Mouse (Mus musculus) midbrain, embryonic 15.5 days (tissue): ENCODE measurements around the gene Megf11. TPM values are rescaled to one million over a fixed set of nuclear protein-coding genes. Genes with fewer than 3 reads are reported as not detected.
A peak's percentile ranks its signal among the peaks of the same experiment; 100 is the strongest.

Experiments used
- ATAC-seq: fragments of 200-750 bp; cut with Nextera tagmentation; replicated peaks from 2 replicates; pipeline ENCODE4 v1.8.0; 2017; ENCODE audit warnings: moderate TSS enrichment
- H3K27ac ChIP-seq: fragments of 300-500 bp; sonication (generic); 2 replicates; pipeline ENCODE4 v1.5.1; 2015; ENCODE audit warnings: mild to moderate bottlenecking, inconsistent platforms
- H3K27me3 ChIP-seq: fragments of 300-500 bp; sonication (generic); replicated peaks from 2 replicates; pipeline ENCODE4 v1.6.1; 2015; ENCODE audit warnings: inconsistent platforms
- H3K36me3 ChIP-seq: fragments of 300-500 bp; sonication (generic); replicated peaks from 2 replicates; pipeline ENCODE4 v1.6.1; 2015; ENCODE audit warnings: inconsistent platforms
- H3K4me1 ChIP-seq: fragments of 300-500 bp; sonication (generic); 2 replicates; pipeline ENCODE4 v1.6.1; 2015; ENCODE audit warnings: inconsistent platforms
- H3K4me2 ChIP-seq: fragments of 300-500 bp; sonication (generic); 2 replicates; pipeline ENCODE4 v1.6.1; 2015; ENCODE audit warnings: inconsistent platforms, mild to moderate bottlenecking, moderate library complexity
- H3K4me3 ChIP-seq: fragments of 300-500 bp; sonication (generic); 2 replicates; pipeline ENCODE4 v1.5.1; 2015; ENCODE audit warnings: mild to moderate bottlenecking, inconsistent platforms
- H3K9ac ChIP-seq: fragments of 300-500 bp; sonication (generic); 2 replicates; pipeline ENCODE4 v1.6.1; 2015; ENCODE audit warnings: mild to moderate bottlenecking, inconsistent platforms
- H3K9me3 ChIP-seq: fragments of 300-500 bp; sonication (generic); 2 replicates; pipeline ENCODE4 v1.6.1; 2016; ENCODE audit warnings: inconsistent platforms
- WGBS: fragments of 180-500 bp; shearing (Covaris S2); methylation state at CpG from one replicate; pipeline ENCODE4 v1.1.7; 2015; ENCODE audit warnings: mixed read lengths; 5-methylcytosine and 5-hydroxymethylcytosine counted together
- polyA plus RNA-seq: library from polyadenylated mRNA; unstranded; fragments of >200 nt; fragmentation: Nextera tagmentation; extraction: Ambion mirVana; gene quantifications from 2 replicates; pipeline ENCODE4 v1.2.1, GENCODE M21; 2015

The Megf11 gene
- polyA plus RNA-seq, 1 experiment from 2014 or later = 22.4 TPM

GRCm38 (mm10) chr9:64579306-64579705 lies 193.9 kb downstream of the Megf11 start:
- Histone ChIP-seq H3K27ac (no peak overlapping the region), H3K4me2 (no peak overlapping the region)
- WGBS = 76% methylated on average over 1 of the region's 1 CpGs

GRCm38 (mm10) chr9:64586292-64586691 lies 200.9 kb downstream of the Megf11 start:
- Histone ChIP-seq H3K36me3 (no peaks in the 10 kb centered on the region), H3K27ac (no peak overlapping the region), H3K27me3 (no peaks in the 10 kb centered on the region), H3K9ac (no peak overlapping the region), H3K4me3 (no peak overlapping the region), H3K9me3 (no peaks in the 10 kb centered on the region), H3K4me1 (no peaks in the 10 kb centered on the region), H3K4me2 (no peak overlapping the region)
- no peak for ATAC-seq
- 92% methylated on average over 5 of the region's 5 CpGs for WGBS

More at GRCm38 (mm10) chr9:64579306-64579705, 193.9 kb downstream of the Megf11 start:
- no peak overlapping the region for H3K9ac ChIP-seq
- no peaks in the 10 kb centered on the region for H3K27me3 ChIP-seq
- 0 out of 2 replicates have a peak, but pooled peaks cover 9% of the 10 kb centered on the region for H3K4me1 ChIP-seq
- no peaks in the 10 kb centered on the region for H3K36me3 ChIP-seq
- no peak overlapping the region for H3K4me3 ChIP-seq
- no peak for ATAC-seq
- no peaks in the 10 kb centered on the region for H3K9me3 ChIP-seq

- Histone ChIP-seq H3K4me1 (no peaks in the 10 kb centered on the region), H3K36me3 (no peaks in the 10 kb centered on the region), H3K27ac (no peak overlapping the region), H3K4me3 (no peak overlapping the region), H3K4me2 (no peak overlapping the region), H3K27me3 (no peaks in the 10 kb centered on the region), H3K9ac (no peak overlapping the region), H3K9me3 (no peaks in the 10 kb centered on the region)
- WGBS = 90% methylated on average over 7 of the region's 7 CpGs
- no peak for ATAC-seq
These were observed 202.6 kb downstream of the Megf11 start for GRCm38 (mm10) chr9:64587991-64588390.

- Histone ChIP-seq H3K9ac (no peak overlapping the region), H3K4me3 (no peak overlapping the region), H3K27ac (no peak overlapping the region), H3K27me3 (no peaks in the 10 kb centered on the region), H3K4me1 (peaks cover 10% of the 10 kb centered on the region; the same call in 1 of the 2 replicates), H3K4me2 (no peak overlapping the region), H3K9me3 (no peaks in the 10 kb centered on the region), H3K36me3 (no peaks in the 10 kb centered on the region)
- 46% methylated on average over 5 of the region's 5 CpGs for WGBS
- no peak for ATAC-seq
These were observed 205.2 kb downstream of the Megf11 start for GRCm38 (mm10) chr9:64590634-64591041.

- WGBS = 81% methylated on average over 1 of the region's 1 CpGs
- Histone ChIP-seq H3K36me3 (no peaks in the 10 kb centered on the region), H3K27me3 (no peaks in the 10 kb centered on the region), H3K9me3 (no peaks in the 10 kb centered on the region), H3K4me3 (no peak overlapping the region), H3K9ac (no peak overlapping the region), H3K4me1 (peaks cover 10% of the 10 kb centered on the region; the same call in 1 of the 2 replicates), H3K4me2 (no peak overlapping the region), H3K27ac (no peak overlapping the region)
- no peak for ATAC-seq
These were observed 206.0 kb downstream of the Megf11 start for GRCm38 (mm10) chr9:64591436-64591835.

- Histone ChIP-seq H3K4me3 (no peak overlapping the region), H3K27ac (no peak overlapping the region), H3K9ac (no peak overlapping the region), H3K27me3 (no peaks in the 10 kb centered on the region), H3K4me2 (no peak overlapping the region), H3K4me1 (peaks cover 10% of the 10 kb centered on the region; the same call in 1 of the 2 replicates), H3K36me3 (no peaks in the 10 kb centered on the region), H3K9me3 (no peaks in the 10 kb centered on the region)
- ATAC-seq = no peak
- WGBS = 64% methylated on average over 8 of the region's 8 CpGs
These were observed 209.0 kb downstream of the Megf11 start for GRCm38 (mm10) chr9:64594442-64594841.

- Histone ChIP-seq H3K27ac (no peak overlapping the region), H3K9me3 (no peaks in the 10 kb centered on the region), H3K36me3 (no peaks in the 10 kb centered on the region), H3K9ac (no peak overlapping the region), H3K4me2 (no peak overlapping the region), H3K27me3 (no peaks in the 10 kb centered on the region), H3K4me3 (no peak overlapping the region), H3K4me1 (peaks cover 6% of the 10 kb centered on the region; the same call in 1 of the 2 replicates)
- 95% methylated on average over 7 of the region's 7 CpGs for WGBS
- ATAC-seq = no peak
These were observed 213.0 kb downstream of the Megf11 start for GRCm38 (mm10) chr9:64598427-64598826.

- 88% methylated on average over 2 of the region's 2 CpGs for WGBS
- Histone ChIP-seq H3K36me3 (no peaks in the 10 kb centered on the region), H3K27ac (no peak overlapping the region), H3K9ac (no peak overlapping the region), H3K9me3 (no peaks in the 10 kb centered on the region), H3K27me3 (no peaks in the 10 kb centered on the region), H3K4me2 (no peak overlapping the region), H3K4me3 (no peak overlapping the region), H3K4me1 (peaks cover 21% of the 10 kb centered on the region)
- ATAC-seq = no peak
These were observed 215.3 kb downstream of the Megf11 start for GRCm38 (mm10) chr9:64600731-64601130.

- no peaks in the 10 kb centered on the region for H3K9me3 ChIP-seq
- H3K9ac ChIP-seq = no peak overlapping the region
- ATAC-seq = no peak
- H3K27me3 ChIP-seq = no peaks in the 10 kb centered on the region
- H3K4me1 ChIP-seq = peaks cover 38% of the 10 kb centered on the region
- H3K36me3 ChIP-seq = no peaks in the 10 kb centered on the region
- 85% methylated on average over 1 of the region's 1 CpGs for WGBS
- no peak overlapping the region for H3K4me3 ChIP-seq
- H3K4me2 ChIP-seq = no peak overlapping the region
- no peak overlapping the region for H3K27ac ChIP-seq
These were observed 217.5 kb downstream of the Megf11 start for GRCm38 (mm10) chr9:64602895-64603294.

GRCm38 (mm10) chr9:64604217-64604711 lies 218.8 kb downstream of the Megf11 start:
- Histone ChIP-seq H3K9ac (no peak overlapping the region), H3K4me1 (peaks cover 39% of the 10 kb centered on the region), H3K36me3 (no peaks in the 10 kb centered on the region), H3K27me3 (no peaks in the 10 kb centered on the region), H3K9me3 (no peaks in the 10 kb centered on the region), H3K4me2 (no peak overlapping the region), H3K4me3 (no peak overlapping the region), H3K27ac (peak overlapping the region; percentile 73; the same call in 1 of the 2 replicates)
- peak; percentile 41; the same call in 1 of the 2 replicates for ATAC-seq
- 26% methylated on average over 7 of the region's 7 CpGs for WGBS

GRCm38 (mm10) chr9:64605077-64605714 lies 219.8 kb downstream of the Megf11 start:
- WGBS = 36% methylated on average over 14 of the region's 14 CpGs
- Histone ChIP-seq H3K4me3 (no peak overlapping the region), H3K9me3 (no peaks in the 10 kb centered on the region), H3K4me2 (no peak overlapping the region), H3K36me3 (no peaks in the 10 kb centered on the region), H3K4me1 (peaks cover 45% of the 10 kb centered on the region), H3K9ac (no peak overlapping the region), H3K27ac (peak overlapping the region; percentile 73), H3K27me3 (no peaks in the 10 kb centered on the region)
- peak; percentile 35 for ATAC-seq

GRCm38 (mm10) chr9:64605735-64606349 lies 220.4 kb downstream of the Megf11 start:
- Histone ChIP-seq H3K4me2 (no peak overlapping the region), H3K27me3 (no peaks in the 10 kb centered on the region), H3K4me1 (peaks cover 46% of the 10 kb centered on the region), H3K9ac (no peak overlapping the region), H3K9me3 (no peaks in the 10 kb centered on the region), H3K27ac (peak overlapping the region; percentile 73), H3K4me3 (no peak overlapping the region), H3K36me3 (no peaks in the 10 kb centered on the region)
- ATAC-seq = peak; percentile 83
- WGBS = 5% methylated on average over 13 of the region's 13 CpGs
